Mouse (Mus musculus): Measurements from ENCODE around the gene Cacna1d. TPM values are rescaled to one million over a fixed set of nuclear protein-coding genes. Genes with fewer than 3 reads are reported as not detected.

The Cacna1d gene
- total RNA-seq, 2 experiments from 2014 or later = 2.7 to 3.5 TPM

GRCm38 (mm10) chr14:30291389-30292134 is 199.7 kb downstream of the Cacna1d start:
- intact Hi-C loops (cut with DNase I) = no loop called here

DNA sequence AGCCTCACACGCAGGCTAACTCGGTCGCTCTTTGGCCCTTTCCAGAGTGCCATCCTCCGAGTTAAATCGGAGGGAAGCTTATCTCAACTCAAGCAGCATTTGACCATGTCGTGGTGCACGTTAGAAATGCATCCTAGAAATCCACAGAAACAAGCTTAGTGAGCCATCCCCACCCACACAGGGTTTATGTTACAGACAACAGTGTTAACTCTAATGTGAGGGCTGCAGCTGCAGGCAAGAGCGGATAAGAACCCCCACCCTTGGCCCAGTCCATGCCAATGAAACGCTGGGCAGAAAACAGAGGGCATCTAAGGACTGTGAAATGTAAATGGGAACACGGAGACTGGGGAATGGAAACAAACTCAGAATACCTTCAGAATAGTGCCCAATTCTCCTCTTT is 206.8 kb downstream of the Cacna1d start:
- intact Hi-C loops (cut with DNase I) = no loop called here
- no peak for DNase-seq

More at GRCm38 (mm10) chr14:30291389-30292134, 199.7 kb downstream of the Cacna1d start:
- DNase-seq = no peak

- no peak for DNase-seq
- intact Hi-C loops (cut with DNase I) = no loop called here
Observed at GRCm38 (mm10) chr14:30284022-30284421, 207.2 kb downstream of the Cacna1d start.

DNA sequence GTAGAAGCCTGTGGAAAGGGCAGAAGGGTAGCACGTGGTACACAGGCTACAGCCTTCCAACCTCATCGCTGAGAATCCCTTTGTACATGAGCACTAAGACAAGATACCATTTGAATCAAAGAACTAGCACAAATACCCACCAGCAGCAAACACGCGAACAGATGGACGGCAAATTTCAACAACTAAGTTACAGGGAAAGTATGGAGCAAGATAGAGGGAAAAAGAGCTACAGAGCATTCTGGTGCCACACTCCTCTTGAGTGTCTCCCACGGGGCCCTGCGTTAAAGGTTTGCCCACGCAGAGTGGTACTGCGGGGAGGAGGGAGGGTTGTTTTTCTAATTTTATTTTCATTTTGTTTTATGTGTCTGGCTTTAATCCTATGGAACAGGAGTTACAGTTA is 215.7 kb downstream of the Cacna1d start:
- intact Hi-C loops (cut with DNase I) = no loop called here
- DNase-seq = no peak

DNA sequence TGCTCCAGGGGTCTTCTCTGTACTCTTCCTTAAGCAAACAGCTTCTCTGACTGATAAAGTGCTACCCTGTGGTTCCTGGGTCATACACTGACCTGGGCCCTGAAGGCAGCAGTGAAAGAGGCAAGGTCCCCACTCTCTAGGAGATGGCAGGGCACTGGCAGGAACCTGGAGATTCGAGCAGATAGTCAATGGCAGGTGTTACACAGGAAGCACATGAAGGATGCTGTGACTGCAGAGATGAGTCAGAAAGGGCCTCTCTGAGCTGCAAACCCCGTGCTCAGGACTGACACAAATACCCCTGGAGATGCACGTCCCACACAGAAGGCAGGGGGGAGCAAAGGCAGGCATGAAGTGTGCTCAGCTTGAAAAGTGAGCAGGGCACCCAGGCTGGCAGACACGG is 218.3 kb downstream of the Cacna1d start:
- no peak for DNase-seq
- intact Hi-C loops (cut with DNase I) = no loop called here

GRCm38 (mm10) chr14:30272523-30272922 is 218.7 kb downstream of the Cacna1d start:
- intact Hi-C loops (cut with DNase I) = no loop called here
- DNase-seq = no peak

- intact Hi-C loops (cut with DNase I) = no loop called here
- DNase-seq = no peak
Observed at GRCm38 (mm10) chr14:30271856-30272255, 219.4 kb downstream of the Cacna1d start.

GRCm38 (mm10) chr14:30270350-30270749 is 220.9 kb downstream of the Cacna1d start:
- no peak for DNase-seq
- intact Hi-C loops (cut with DNase I) = no loop called here

- DNase-seq = no peak
- intact Hi-C loops (cut with DNase I) = no loop called here
Observed at GRCm38 (mm10) chr14:30265728-30266127, 225.5 kb downstream of the Cacna1d start.

DNA sequence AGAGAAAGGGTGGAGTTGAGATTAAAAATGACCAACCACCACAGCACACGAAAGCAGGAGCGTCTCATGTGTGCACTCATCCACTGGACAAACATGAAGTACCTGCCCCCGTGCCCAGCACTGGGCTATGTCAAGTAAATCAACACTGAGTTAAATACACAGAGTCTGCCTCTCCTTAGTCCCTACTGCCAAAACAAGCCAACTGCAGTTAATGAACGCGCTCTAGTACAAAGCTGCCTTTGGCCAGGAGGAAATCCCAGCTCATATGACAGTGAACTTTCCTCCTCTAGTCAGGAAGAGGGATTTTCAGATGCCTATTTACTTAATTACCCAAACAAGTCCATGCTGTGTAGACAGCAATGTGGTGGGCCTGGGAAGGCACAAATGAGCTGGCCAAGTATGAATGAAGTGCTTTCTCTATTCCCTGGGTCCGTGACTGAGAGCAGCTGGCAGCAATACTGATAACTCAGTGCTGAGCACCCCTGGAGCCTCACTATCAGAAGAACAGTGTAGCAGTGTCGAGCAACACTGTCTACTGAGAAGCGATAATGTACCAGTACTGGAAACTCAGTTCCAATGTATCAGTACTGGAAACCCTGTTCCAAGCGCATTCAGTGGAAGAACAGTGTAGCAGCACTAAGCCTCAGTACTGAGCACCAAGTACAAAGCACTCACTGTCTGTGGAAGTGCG is 229.5 kb downstream of the Cacna1d start:
- intact Hi-C loops (cut with DNase I) = no loop called here
- no peak for DNase-seq

- intact Hi-C loops (cut with DNase I) = no loop called here
- no peak for DNase-seq
Observed at GRCm38 (mm10) chr14:30257626-30258025, 233.6 kb downstream of the Cacna1d start.

GRCm38 (mm10) chr14:30256486-30256885 is 234.8 kb downstream of the Cacna1d start:
- intact Hi-C loops (cut with DNase I) = no loop called here
- DNase-seq = no peak

DNA sequence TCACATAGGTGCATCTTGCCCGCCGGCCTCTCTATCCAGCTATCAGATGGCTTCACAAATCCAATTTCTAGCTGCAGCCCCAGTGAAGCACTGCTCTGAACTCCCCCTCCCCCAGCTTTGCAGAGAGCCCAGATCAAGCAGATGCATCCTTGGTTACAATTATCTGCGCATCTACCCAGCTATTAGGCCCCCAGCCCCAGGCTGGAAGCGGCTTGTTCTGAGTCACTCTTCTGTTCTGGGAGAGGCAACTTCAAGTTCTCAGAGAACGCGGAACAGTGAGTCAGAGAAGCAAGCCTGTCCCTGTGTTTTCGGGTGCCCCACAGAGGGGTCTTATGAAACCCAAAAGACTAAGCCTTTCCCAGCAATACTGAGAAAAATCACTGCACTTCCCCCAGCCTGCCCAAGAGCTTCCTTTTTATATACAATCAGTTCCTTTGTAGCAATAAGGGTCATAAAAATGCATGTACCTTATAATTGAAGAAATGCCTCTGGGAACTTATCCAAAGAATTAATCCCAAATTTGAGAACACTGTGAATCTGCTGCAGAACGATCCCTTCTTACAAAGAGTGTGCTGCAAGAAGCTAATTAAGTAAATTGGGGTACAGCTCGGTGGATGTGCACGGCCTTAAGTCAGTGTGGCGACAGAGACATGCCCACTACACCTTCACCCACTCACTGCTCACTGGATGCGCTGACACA is 235.4 kb downstream of the Cacna1d start:
- no peak for DNase-seq
- intact Hi-C loops (cut with DNase I) = no loop called here

DNA sequence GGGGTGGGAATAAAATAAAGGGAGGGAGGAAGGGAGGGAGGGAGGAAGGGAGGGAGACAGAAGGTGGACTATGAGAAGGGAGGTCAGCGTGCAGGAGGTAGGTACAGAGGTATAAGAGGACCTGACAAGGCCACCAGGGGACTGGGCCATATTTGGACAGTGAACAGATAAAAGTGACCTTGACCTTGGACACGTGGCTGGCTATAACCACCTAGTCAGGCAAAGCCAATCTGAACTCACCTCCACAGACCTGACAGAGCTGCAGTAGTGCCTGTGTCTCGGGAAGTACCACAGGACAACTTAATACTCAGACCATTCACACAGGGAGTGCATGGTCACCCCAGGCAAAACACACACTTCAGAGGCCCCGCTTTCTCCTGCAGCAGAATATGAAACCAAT is 236.5 kb downstream of the Cacna1d start:
- intact Hi-C loops (cut with DNase I) = no loop called here
- no peak for DNase-seq

DNA sequence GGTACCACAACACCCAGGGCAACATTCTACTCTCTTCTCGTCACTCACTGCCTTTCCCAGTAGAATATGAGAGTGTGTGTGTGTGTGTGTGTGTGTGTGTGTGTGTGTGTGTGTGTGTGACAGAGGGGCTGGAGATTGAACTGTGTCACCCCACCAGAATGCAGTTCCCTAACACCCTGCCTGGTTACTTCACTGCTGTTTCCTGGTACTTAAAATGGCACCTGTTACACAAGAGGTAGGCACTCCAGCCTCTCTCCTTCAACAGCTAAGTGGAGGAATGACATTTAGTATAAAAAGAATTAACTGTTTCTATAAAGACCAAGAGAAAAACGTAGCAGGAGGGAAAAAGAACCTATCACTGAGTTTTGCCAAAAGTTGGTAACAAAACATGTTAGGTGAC is 238.4 kb downstream of the Cacna1d start:
- no peak for DNase-seq
- intact Hi-C loops (cut with DNase I) = no loop called here

GRCm38 (mm10) chr14:30251351-30251750 is 239.9 kb downstream of the Cacna1d start:
- DNase-seq = no peak
- intact Hi-C loops (cut with DNase I) = no loop called here

DNA sequence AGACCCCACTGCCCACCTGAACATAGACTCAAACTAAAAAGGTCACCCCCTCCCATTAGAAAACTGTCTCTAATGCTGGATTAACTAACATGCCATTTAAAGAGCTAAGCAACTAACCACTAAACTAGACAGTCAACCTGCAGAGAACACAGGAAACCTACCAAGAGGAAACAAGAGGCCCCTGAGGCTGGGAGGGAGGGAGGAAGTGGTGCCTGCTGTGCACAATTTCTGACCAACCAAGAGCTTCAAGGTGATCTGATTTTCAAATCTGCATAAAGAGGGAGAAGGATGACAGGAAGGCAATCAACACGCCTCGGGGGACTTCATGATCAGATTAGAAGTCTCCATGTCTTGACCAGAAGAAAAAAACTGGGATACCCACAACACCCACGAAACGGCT is 241.7 kb downstream of the Cacna1d start:
- no peak for DNase-seq
- intact Hi-C loops (cut with DNase I) = no loop called here

- no peak for DNase-seq
- intact Hi-C loops (cut with DNase I) = no loop called here
Observed at GRCm38 (mm10) chr14:30248811-30249210, 242.4 kb downstream of the Cacna1d start.

GRCm38 (mm10) chr14:30248121-30248520 is 243.1 kb downstream of the Cacna1d start:
- no peak for DNase-seq
- intact Hi-C loops (cut with DNase I) = no loop called here

DNA sequence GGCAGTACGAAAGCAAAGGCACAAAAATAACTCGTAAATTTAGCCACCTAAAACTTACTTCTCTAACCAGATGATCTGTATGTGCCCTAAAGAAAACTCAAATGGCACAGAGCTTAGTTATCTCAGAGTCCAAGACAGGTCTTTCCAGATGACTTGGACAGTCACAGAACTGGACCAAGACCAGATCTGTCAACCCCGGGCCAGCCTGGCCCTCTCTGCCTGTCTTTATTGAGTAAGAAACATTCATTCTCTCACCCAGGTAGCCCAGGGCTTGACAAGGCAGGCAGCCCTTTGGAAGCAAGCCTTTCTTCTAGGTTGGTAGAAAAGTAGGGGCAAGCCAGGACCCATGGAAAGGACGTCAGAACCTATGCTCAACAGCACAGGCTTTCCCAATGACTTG is 243.6 kb downstream of the Cacna1d start:
- no peak for DNase-seq
- intact Hi-C loops (cut with DNase I) = no loop called here

DNA sequence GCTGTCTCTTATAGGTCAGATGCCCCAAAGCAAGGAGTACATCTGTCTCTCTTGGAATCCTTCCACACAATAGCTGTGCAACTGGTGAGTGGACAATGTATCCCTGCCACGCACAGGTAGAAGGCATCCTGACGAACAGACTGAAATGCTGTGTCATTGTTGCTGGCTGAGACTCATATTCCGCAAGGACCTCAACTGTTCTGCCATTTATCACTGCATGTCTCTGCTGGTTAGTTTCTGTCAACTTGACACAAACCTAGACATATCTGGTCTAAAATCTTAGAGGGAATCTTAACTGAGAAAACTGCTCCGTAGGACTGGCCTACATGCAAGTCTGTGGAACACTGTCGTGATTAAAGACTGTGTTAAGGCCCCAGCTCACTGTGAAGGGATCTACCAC is 246.5 kb downstream of the Cacna1d start:
- intact Hi-C loops (cut with DNase I) = no loop called here
- DNase-seq = no peak

GRCm38 (mm10) chr14:30242818-30243205 is 248.4 kb downstream of the Cacna1d start:
- DNase-seq = no peak
- intact Hi-C loops (cut with DNase I) = no loop called here

All from heart, postnatal 36 days (tissue).